Mouse (Mus musculus): ENCODE data around the gene Nsf. TPM values are rescaled to one million over a fixed set of nuclear protein-coding genes. Genes with fewer than 3 reads are reported as not detected.

Nsf gene
- total and polyA plus RNA-seq, 2 experiments = 10.2 to 14.0 TPM

- WGBS = 91% methylated on average over 4 of the region's 4 CpGs
- peaks cover 26% of the 10 kb centered on the region for H3K36me3 ChIP-seq (ENCODE audit: control insufficient read depth, insufficient read depth, low read length)
- no peak for DNase-seq (ENCODE audit: extremely low read depth, low read depth, low spot score)
- no peak overlapping the region for H3K27ac ChIP-seq (replicated peaks; ENCODE audit: insufficient read depth, low read depth, low read length)
- no peak overlapping the region for H3K4me3 ChIP-seq (ENCODE audit: insufficient read depth, low read depth, low read length)
- TF ChIP-seq POLR2A (IDR thresholded peaks at IDR 0.05; ENCODE audit: extremely low read depth, insufficient read depth, low read length) (no peak), CTCF (IDR thresholded peaks at IDR 0.05; ENCODE audit: low read depth, low read length) (no peak)
- H3K4me1 ChIP-seq (ENCODE audit: control insufficient read depth, insufficient read depth, low read length) = no peaks in the 10 kb centered on the region
- no peaks in the 10 kb centered on the region for H3K79me2 ChIP-seq (ENCODE audit: control insufficient read depth, insufficient read depth, low read length)
- H3K27me3 ChIP-seq (ENCODE audit: control insufficient read depth, insufficient read depth, low read length) = no peaks in the 10 kb centered on the region
- no peak overlapping the region for H3K9ac ChIP-seq (ENCODE audit: low read depth, low read length)
Measured at GRCm38 (mm10) chr11:103859933-103860610, 93.8 kb downstream of the Nsf start.

GRCm38 (mm10) chr11:103858760-103859159, 95.1 kb downstream of the Nsf start:
- Histone ChIP-seq H3K27ac (replicated peaks; ENCODE audit: insufficient read depth, low read depth, low read length) (no peak overlapping the region), H3K79me2 (ENCODE audit: control insufficient read depth, insufficient read depth, low read length) (no peaks in the 10 kb centered on the region), H3K4me3 (ENCODE audit: insufficient read depth, low read depth, low read length) (no peak overlapping the region), H3K4me1 (ENCODE audit: control insufficient read depth, insufficient read depth, low read length) (no peaks in the 10 kb centered on the region), H3K36me3 (ENCODE audit: control insufficient read depth, insufficient read depth, low read length) (peaks cover 28% of the 10 kb centered on the region), H3K27me3 (ENCODE audit: control insufficient read depth, insufficient read depth, low read length) (no peaks in the 10 kb centered on the region), H3K9ac (ENCODE audit: low read depth, low read length) (no peak overlapping the region)
- no peak for TF ChIP-seq CTCF (IDR thresholded peaks at IDR 0.05; ENCODE audit: low read depth, low read length)
- TF ChIP-seq POLR2A (IDR thresholded peaks at IDR 0.05; ENCODE audit: extremely low read depth, insufficient read depth, low read length) = no peak
- no peak for DNase-seq (ENCODE audit: extremely low read depth, low read depth, low spot score)
- WGBS = 82% methylated on average over 5 of the region's 5 CpGs

DNA sequence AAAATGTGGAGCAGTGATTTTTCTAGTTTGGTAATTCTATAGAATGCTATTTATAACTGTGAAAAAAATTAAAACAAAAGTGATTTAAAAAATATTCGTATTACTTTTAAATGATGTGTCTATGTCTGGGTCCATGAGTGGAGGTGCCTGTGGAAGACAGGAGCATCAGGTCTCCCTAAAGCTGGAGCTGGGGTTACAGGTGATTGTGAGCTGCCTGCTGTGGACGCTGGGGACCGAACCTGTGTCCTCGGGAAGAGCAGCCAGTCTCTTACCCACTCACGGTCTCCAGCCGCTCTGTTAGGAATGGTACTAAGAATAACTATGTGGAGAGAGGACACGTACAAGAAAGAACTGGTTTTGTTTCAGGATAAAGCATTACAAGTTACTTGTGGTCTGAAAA, 97.2 kb downstream of the Nsf start:
- no peak overlapping the region for H3K4me3 ChIP-seq (ENCODE audit: insufficient read depth, low read depth, low read length)
- no peak overlapping the region for H3K9ac ChIP-seq (ENCODE audit: low read depth, low read length)
- H3K79me2 ChIP-seq (ENCODE audit: control insufficient read depth, insufficient read depth, low read length) = no peaks in the 10 kb centered on the region
- DNase-seq (ENCODE audit: extremely low read depth, low read depth, low spot score) = no peak
- no peak for TF ChIP-seq CTCF (IDR thresholded peaks at IDR 0.05; ENCODE audit: low read depth, low read length)
- no peak for TF ChIP-seq POLR2A (IDR thresholded peaks at IDR 0.05; ENCODE audit: extremely low read depth, insufficient read depth, low read length)
- WGBS = 92% methylated on average over 7 of the region's 7 CpGs
- H3K4me1 ChIP-seq (ENCODE audit: control insufficient read depth, insufficient read depth, low read length) = no peaks in the 10 kb centered on the region
- peaks cover 23% of the 10 kb centered on the region for H3K36me3 ChIP-seq (ENCODE audit: control insufficient read depth, insufficient read depth, low read length)
- H3K27me3 ChIP-seq (ENCODE audit: control insufficient read depth, insufficient read depth, low read length) = no peaks in the 10 kb centered on the region
- no peak overlapping the region for H3K27ac ChIP-seq (replicated peaks; ENCODE audit: insufficient read depth, low read depth, low read length)

DNA sequence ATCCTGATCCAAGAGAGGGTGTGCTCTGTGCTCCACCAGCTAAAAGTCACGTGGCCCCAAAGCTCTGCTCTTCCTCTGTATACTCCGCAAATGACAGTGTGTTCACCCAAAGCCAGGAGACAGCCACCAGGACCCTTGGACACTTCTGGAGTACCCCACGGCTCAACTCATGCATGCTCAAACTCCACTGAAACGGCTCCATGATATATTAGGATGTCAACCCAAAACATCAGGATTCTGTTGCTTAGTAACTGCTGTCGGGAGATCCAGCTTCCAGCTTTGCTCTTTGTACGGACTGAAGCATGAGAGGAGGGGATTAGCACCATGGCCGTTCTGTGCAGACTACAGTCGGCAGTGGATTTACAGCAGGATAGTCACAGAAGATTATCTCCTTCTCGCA, 99.6 kb downstream of the Nsf start:
- H3K36me3 ChIP-seq (ENCODE audit: control insufficient read depth, insufficient read depth, low read length) = peaks cover 17% of the 10 kb centered on the region
- H3K27ac ChIP-seq (replicated peaks; ENCODE audit: insufficient read depth, low read depth, low read length) = no peak overlapping the region
- no peak for DNase-seq (ENCODE audit: extremely low read depth, low read depth, low spot score)
- H3K79me2 ChIP-seq (ENCODE audit: control insufficient read depth, insufficient read depth, low read length) = no peaks in the 10 kb centered on the region
- WGBS = 81% methylated on average over 9 of the region's 9 CpGs
- H3K4me1 ChIP-seq (ENCODE audit: control insufficient read depth, insufficient read depth, low read length) = no peaks in the 10 kb centered on the region
- H3K27me3 ChIP-seq (ENCODE audit: control insufficient read depth, insufficient read depth, low read length) = no peaks in the 10 kb centered on the region
- TF ChIP-seq POLR2A (IDR thresholded peaks at IDR 0.05; ENCODE audit: extremely low read depth, insufficient read depth, low read length) (no peak), CTCF (IDR thresholded peaks at IDR 0.05; ENCODE audit: low read depth, low read length) (no peak)
- H3K4me3 ChIP-seq (ENCODE audit: insufficient read depth, low read depth, low read length) = no peak overlapping the region
- no peak overlapping the region for H3K9ac ChIP-seq (ENCODE audit: low read depth, low read length)

DNA sequence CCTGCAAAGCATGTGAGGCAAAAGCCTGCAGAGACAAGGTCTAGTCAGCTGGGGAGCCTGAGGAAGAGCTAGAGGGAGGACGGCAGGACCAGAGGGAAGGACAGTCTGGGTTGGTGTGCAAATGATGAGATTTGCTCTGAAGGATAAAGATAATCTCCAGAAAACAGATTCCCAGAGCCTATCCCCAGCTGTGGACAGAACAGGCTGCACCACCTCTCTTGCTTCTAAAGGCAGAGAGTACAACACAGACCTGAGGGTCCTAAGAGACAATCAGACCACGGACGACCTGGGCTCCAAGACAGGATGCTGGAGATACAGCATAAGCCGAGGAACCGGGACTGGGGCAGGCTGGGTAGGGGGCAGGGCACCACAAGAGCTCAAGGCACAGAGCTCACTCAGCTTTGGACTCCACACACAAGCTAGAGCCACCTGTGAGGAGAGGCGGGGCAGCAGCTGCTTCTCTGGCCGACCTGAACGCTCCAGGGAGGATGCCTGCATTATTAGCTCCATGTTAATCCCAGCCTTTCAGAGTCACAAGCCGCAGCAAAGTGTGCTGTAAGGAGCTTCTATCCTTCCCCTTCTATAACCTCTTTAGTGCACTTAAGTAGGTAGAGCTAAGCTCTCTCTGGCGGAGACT, 100.5 kb downstream of the Nsf start:
- Histone ChIP-seq H3K27me3 (ENCODE audit: control insufficient read depth, insufficient read depth, low read length) (no peaks in the 10 kb centered on the region), H3K4me1 (ENCODE audit: control insufficient read depth, insufficient read depth, low read length) (no peaks in the 10 kb centered on the region), H3K9ac (ENCODE audit: low read depth, low read length) (no peak overlapping the region), H3K4me3 (ENCODE audit: insufficient read depth, low read depth, low read length) (no peak overlapping the region), H3K27ac (replicated peaks; ENCODE audit: insufficient read depth, low read depth, low read length) (no peak overlapping the region), H3K79me2 (ENCODE audit: control insufficient read depth, insufficient read depth, low read length) (no peaks in the 10 kb centered on the region), H3K36me3 (ENCODE audit: control insufficient read depth, insufficient read depth, low read length) (peaks cover 9% of the 10 kb centered on the region)
- DNase-seq (ENCODE audit: extremely low read depth, low read depth, low spot score) = no peak
- WGBS = 80% methylated on average over 10 of the region's 10 CpGs
- TF ChIP-seq CTCF (IDR thresholded peaks at IDR 0.05; ENCODE audit: low read depth, low read length) = no peak
- no peak for TF ChIP-seq POLR2A (IDR thresholded peaks at IDR 0.05; ENCODE audit: extremely low read depth, insufficient read depth, low read length)
